Mouse (Mus musculus) E14TG2a.4 (cell line): ENCODE data around the gene Chrm4.

Experiments used
- CTCF ChIP-seq: conservative IDR thresholded peaks from 2 replicates; pipeline ENCODE4 v1.5.1; 2014; ENCODE audit warnings: low read length
- POU5F1 ChIP-seq: IDR thresholded peaks from 2 replicates; pipeline ENCODE4 v1.6.1; 2014; ENCODE audit warnings: low read length, borderline replicate concordance

- no peak for TF ChIP-seq CTCF
- TF ChIP-seq POU5F1: no peak
Measured at GRCm38 (mm10) chr2:91949411-91950274, 22.6 kb downstream of the Chrm4 start.
